Mouse (Mus musculus) cerebellum, adult 11 months (tissue): ENCODE data around the gene E130208F15Rik.

Experiments
- DNase-seq: peaks from one replicate; pipeline ENCODE4 v3.0.0; 2022

The E130208F15Rik gene

DNA sequence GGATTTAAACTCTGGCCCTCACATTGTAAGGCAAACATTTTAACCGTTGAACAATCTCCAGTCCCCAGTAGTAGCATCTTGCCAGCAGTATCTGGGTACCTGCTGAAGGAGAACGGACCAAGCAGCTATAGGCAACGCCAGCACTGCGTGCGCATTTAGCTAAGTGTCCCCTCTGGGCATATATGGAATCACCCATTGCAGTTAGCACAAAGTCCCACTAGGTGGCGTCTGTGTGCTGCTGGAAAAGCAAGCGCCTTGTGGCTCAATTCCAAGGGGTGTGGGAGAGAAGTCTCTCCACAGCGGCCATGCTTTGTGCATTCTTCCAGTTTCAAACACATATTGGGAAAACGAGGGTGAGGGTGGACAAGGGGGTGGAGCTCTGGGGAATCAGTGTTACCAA is 14.8 kb downstream of the E130208F15Rik start:
- DNase-seq = peak; percentile 90

DNA sequence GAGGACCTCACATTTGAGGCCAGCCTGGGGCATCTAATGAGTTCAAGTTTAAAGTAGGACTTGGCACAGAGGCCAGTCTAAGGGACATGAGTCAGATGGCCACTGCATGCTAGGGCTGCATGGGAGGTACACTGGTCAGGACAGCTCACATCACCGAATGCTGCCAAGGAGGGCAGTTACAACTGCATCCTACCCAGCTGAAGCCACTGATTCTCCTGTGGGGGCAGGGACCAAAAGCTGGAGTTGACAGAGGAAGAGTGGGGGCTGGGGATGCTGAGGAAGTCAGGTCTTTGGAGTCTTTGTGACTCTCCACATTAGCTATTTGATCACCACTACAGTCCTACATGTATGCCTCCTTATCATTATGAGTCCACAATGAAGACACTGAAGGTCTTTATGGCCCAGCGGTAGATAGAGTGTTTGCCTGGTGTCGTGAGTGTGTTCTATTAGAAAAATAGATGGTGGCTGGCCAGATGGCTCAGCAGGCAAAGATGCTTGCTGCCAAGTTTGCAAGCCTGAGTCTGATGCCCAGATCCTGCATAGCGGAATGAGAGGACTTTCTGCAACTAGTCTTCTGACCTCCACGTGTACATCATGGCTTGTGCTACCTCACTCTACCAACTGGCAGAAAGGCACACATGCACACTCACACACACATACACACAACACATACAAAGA is 18.0 kb downstream of the E130208F15Rik start:
- no peak for DNase-seq

DNA sequence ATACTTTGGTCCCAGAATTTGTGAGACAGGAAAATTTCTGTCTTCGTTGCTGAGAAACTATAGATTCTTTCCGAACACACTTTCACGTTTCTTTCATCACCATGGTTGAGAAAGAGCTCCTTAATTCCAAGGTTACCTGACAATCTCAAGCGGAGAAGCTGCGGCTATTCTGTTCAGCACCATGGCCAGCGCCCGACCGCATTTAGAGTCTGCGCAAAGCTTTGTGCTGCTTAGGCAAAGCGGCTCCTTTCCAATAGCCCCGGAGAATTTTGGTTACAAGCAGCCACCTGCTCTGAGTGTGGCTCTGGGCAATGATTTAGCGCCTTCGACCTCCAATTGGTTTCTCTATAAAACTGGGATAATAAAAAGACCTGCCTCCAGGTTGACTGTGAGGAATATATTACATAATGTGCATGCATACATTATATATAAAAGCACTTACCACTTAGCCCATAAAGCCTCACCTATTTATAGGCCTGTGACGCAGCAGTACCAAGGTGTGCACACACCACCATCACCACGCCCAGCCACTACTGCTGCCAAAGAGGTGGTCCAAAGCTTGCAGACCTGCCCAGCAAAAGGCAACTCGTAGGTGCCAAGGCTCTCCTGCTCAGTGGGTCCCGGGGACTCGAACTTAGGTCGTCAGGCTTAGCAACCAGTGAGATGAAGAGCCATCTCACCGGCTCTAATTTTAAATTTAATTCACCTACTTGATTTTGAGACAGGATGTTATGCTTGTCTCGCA is 25.3 kb downstream of the E130208F15Rik start:
- no peak for DNase-seq

DNA sequence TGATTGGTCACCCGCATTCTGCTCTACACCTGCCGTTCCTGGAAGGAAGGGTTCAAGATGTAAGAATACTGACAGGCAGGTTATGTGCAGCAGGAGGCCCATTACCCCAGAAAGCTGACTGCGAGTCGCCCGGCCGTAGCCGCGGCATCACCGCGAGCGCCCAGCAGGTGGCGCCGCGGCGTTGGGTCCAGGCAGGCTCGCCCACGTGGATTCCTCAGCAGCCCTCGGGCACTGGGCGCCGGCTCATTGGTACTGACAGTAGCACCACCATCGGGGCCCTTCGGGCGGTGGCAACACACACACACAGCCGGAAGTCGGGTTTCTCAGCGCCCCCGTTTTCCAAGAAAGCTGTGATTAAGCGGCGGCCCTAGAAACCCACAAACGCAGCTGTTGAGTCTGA is 26.3 kb downstream of the E130208F15Rik start:
- peak; percentile 81 for DNase-seq

DNA sequence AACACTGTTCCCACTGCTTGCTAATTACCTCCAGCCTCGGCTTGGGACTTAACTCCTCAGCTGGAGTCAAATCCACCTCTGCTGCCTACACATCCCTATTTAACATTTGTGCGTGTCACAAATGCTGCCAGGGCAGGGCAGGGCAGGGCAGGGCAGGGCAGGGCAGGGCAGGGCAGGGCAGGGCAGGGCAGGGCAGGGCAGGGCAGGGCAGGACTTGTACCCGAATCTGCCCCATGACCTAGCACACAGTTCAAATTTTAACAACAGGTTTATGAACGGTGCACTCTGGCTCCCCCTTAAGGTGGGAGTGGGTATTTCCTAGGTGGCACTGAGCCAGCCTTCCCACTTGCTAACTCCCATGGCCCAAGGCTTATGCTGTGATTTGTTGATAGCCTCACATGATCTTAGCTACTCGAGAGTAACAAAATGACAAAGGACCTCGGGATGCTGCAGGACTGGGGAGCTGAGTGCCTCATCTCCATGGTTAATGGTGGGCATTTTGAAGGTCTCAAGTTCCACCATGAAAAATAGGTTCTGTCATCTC is 31.8 kb downstream of the E130208F15Rik start:
- DNase-seq = peak; percentile 76

DNA sequence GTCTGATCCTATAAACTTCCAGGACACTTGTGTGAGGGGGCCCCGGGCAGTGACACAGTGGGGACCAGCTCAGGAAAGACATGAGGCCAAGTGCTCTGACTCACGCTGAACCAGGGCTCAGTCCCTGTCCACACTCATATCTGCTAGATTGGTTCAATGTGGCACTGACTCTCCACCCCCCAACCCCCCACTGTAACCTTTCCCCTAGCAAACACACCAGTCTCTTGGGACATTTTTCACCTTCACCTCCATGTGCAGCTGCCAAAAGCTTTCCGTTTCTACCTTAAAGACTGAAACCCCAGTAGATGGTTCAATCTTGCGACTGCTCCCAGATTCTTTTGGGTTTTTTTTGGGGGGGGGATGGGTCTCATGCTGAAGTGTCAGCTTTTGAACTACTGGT is 32.5 kb downstream of the E130208F15Rik start:
- DNase-seq = no peak

DNA sequence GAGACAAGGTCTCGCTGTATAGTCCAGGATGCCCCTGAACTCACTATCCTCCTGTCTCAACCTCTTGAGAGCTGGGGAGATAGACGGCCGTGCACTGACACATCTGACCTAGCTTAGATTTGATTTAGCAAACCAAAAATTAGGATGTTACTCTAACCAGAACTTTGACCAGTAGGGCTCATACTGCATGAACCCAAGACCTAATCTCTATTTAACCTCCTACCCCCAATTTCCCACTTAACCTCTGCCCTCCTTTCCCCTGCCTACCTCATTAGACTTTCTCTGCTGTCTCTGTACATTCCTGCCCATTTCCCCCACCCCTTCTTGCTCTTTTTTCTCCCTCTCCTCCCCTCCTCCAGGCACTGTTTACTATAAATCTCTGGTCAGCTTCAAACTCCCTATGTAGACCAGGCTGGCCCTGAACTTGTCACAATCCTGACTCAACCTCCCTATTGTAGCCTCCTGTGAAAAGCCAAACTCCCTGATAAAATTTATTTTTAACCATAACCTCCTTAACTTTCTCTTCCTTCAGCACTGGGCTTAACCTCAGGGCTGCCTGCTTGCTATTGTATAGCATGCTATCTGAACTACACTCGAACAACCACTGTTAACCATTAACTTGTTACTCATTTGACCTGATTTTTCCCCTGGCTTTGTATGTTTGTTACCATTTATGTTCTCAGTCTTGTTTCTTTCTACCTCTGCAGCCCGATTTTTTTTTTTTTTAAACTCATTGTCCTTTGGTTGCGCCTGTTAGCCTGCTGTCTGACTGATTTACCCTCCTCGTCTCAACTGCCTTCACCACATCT is 37.0 kb downstream of the E130208F15Rik start:
- DNase-seq = no peak

DNA sequence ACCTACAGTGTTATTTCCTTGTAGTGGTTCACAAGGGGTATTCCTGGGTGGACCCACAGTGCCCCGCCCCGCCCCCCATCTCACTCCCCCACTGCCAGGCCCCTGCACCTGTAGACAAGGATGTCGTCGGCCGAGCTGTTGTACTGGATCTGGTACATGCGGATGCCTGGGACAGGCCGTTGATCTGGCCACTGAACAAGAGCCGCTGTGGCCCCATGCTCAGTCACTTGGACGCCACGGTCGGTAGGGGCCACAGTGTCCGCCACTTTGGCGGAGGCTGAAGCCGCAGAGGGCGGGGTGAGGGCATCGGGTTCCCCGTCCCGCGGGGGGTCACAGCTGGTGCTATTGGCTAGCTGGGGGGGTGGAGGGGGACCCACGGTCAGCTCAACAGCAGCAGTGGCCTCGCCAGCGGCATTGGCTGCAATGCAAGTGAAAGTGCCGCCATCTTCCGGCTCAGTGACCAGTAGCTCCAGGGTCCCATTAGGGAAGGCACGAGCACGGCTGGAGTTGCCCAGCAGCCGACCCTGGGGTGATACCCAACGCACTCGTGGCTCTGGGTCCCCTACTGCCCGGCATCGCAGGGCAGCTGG is 37.8 kb downstream of the E130208F15Rik start:
- DNase-seq = no peak

DNA sequence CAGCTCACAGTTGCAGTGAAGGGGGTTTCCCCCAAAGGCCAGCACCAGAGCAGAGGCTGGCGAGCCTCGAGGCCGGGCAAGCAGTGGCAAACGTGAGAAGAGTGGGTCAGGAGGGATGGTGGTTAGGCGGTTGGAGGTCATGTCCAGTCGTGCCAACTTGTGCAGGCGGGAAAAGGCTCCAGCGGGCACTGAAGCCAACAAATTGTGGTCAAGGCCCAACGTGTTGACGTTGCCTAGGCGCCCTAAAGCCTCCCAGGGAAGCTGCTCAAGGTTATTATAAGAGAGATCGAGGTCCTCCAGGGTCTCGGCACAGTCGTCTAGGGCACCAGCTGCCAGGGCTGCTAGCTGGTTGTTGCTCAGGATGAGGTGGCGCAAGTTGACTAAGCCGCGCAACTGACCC is 38.5 kb downstream of the E130208F15Rik start:
- DNase-seq = no peak

DNA sequence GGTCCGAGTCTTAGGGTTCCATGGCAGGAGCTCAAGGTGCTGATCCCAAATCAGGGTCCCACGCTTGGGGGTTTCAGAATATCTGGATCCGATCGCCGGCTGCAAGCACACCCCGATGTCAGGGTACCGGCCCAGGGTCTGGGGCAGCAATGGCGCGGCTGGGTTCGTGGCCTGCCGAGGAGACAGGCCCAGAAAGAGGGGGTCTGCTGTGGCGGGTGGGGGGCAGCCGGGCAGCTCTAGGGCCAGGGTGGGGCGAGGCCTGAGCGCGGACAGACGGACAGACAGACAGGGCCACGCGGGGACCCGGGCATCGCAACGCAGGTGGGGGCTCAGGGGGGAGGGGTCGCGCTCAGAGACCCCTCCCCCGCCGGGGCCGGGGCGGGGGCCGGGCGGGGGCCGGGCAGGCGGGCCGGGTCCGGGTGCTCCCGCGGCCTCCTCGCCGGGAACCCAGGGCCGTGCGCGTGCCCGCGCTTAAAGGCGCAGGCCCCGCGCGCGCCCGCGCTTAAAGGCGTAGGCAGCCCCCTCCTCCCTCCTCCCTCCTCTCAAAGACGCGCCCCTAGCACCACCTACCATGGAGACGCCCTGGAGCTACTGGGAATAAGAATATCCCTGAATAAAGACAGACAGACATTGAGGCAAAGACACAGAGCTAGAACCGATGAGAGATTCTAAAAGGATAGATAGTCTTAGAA is 41.3 kb downstream of the E130208F15Rik start, which contains the start of gene Lrfn3:
Gene Lrfn3 (minus strand): TSS at position 121 of the 692 bp plus-strand sequence.
- peak; percentile 72 for DNase-seq

DNA sequence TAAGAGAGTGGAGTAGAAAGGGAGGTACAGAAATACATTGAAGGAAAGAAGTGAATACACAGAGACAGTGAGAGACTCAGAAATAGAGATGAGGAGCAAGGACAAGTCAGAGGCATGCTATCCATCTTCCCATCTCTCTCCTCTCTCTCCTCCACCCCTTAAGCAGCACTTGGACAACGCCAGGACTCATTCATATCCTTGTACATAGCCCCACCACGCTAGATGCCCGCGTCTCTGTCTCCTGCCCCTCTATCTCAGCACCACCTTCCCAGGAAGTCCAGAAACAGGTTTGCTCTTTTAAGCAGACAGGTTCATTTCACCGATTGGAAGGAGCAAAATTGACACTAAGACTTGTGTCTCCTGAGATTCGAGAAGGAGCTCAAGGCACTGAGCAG is 41.8 kb downstream of the E130208F15Rik start:
- peak; percentile 17 for DNase-seq

DNA sequence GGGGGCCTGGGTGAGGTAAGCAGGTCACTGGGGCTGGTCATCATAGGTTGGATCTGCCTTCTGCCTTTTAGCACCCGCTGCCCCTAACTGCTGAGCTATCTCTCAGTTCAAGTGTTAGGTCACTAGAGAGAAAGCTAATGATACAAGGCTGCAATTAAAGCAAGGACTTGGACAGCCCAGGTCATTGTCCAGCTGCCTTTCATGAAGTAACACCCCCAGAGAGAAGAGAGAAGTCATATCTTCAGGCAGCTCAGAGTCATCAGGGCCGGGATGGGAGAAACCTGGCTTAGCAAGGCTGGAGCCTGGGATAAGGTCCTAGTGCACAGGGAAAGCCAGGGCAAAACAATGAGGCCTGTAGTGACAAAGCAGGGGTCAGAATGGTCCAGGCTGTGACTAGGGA is 45.9 kb downstream of the E130208F15Rik start:
- DNase-seq = no peak
